23 mouse cellular contexts compared by ENCODE assay signal in the genomic region with DNA sequence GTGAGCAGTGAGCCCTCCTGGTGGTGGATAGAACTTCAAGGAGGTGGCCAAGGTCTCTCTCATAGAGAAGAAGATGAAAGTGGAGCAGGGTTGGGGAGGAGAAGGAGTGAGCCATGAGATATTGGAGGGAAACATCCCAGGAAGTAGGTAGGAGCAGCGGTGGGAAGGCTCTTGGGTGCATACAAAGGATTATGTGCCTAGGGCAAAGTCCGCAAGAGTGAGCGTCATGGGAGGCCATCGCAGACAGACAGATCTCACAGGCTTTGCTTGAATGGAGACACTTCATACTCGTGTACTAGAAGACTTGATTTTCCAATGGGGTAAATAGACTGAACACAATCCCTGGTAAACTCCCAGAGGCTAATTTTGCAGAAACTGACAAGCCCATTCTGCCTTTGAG.
"Had no signal": no experiment of that assay in that cellular context is flagged by ENCODE, and none has a peak within 500 bp of the region (broad histone marks: within the 10 kb centered on the region; RNA-seq: fewer than 3 reads in every experiment).

No protein-coding gene starts in this region.

- H3K9ac ChIP-seq: heart, embryonic 12.5 days; hindbrain, embryonic 12.5 days; hindbrain, embryonic 14.5 days; kidney, embryonic 15.5 days; limb, embryonic 13.5 days; limb, embryonic 15.5 days; liver, embryonic 13.5 days; liver, embryonic 15.5 days had no signal

- H3K4me3 ChIP-seq: gastrocnemius, adult 2 months; heart, embryonic 12.5 days; hindbrain, embryonic 10.5 days; hindbrain, embryonic 12.5 days; kidney, embryonic 15.5 days; limb, embryonic 13.5 days; limb, embryonic 15.5 days; liver, embryonic 13.5 days; liver, embryonic 15.5 days had no signal

- H3K9me3 ChIP-seq: heart, embryonic 12.5 days; hindbrain, embryonic 10.5 days; hindbrain, embryonic 12.5 days; kidney, embryonic 15.5 days; limb, embryonic 13.5 days; limb, embryonic 15.5 days; liver, embryonic 13.5 days; liver, embryonic 15.5 days had no signal

- H3K36me3 ChIP-seq: heart, embryonic 12.5 days; limb, embryonic 15.5 days; liver, embryonic 13.5 days; liver, embryonic 15.5 days had no signal

- H3K27me3 ChIP-seq: heart, embryonic 12.5 days; hindbrain, embryonic 12.5 days; kidney, embryonic 15.5 days; limb, embryonic 13.5 days; limb, embryonic 15.5 days; liver, embryonic 13.5 days; liver, embryonic 15.5 days had no signal

- DNase-seq: gastrocnemius, adult 2 months; gastrocnemius, postnatal 10 days; gastrocnemius, postnatal 25 days; heart, postnatal 10 days; heart, postnatal 4 days; kidney, adult 11 months; kidney, postnatal 14 days; layer of hippocampus, adult 9-11 months; layer of hippocampus, postnatal 36 days; left cerebral cortex, postnatal 4 days; liver, embryonic 13.5 days had no signal

- H3K4me1 ChIP-seq: hindbrain, embryonic 12.5 days had no signal

- ATAC-seq: hindbrain, embryonic 16.5 days; inflammation-experienced regulatory T-cells, adult 6 months had no signal

- H3K27ac ChIP-seq: gastrocnemius, adult 2 months; hindbrain, embryonic 10.5 days; hindbrain, embryonic 12.5 days; hindbrain, embryonic 14.5 days; kidney, embryonic 15.5 days; kidney, postnatal 0 days; limb, embryonic 13.5 days; limb, embryonic 15.5 days; liver, embryonic 13.5 days; liver, embryonic 15.5 days had no signal

- H3K4me2 ChIP-seq: heart, embryonic 12.5 days; hindbrain, embryonic 12.5 days; hindbrain, embryonic 14.5 days; kidney, embryonic 15.5 days; limb, embryonic 13.5 days; limb, embryonic 15.5 days; liver, embryonic 11.5 days; liver, embryonic 13.5 days; liver, embryonic 15.5 days had no signal
